Mouse (Mus musculus) B cell, adult 67 days (primary cell): ENCODE results near the gene Gng8. TPM values are rescaled to one million over a fixed set of nuclear protein-coding genes. Genes with fewer than 3 reads are reported as not detected.

Experiments
- total RNA-seq, 2 experiments: library from RNA; stranded (reverse); gene quantifications; 4 replicates each; pipeline ENCODE4 v1.2.4; 2023

The Gng8 gene
- total RNA-seq: not detected

DNA sequence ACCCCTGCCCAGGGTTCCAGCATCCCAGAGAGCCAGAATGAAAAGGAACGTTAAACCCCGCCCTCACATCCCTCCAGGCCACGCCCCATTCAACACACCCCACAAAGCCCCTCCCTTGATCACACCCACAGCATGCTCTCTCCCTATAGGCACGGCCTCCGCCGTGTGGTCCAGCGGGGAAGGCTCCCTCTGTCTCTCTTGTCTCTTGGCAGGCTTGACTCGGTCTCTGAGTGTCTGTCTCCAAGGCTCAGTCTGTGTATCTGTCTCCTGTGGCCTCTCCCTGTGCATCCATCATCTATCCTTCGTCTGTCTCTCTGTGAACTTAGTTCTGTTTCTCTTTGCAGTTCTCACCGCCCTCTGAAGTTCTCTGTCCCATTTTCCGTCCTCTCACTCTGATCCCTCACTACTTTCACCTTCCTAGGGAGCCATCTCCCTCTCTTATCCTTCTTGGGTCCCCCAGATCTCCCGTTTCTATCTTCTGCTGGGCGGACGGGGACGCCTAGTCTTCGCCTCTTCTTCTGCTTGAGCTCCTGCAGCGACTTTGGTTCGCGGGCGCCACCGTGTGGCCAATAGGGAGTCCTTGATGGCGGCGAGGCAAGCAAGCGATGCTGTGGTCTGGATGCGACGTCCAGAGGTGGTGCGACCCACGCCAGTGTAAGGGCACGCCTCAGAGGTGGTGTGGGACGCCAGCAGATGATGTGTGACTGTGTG is at the start of gene Gng8:
TSS of gene Gng8 (plus strand) at position 146 of the 711 bp plus-strand sequence.

DNA sequence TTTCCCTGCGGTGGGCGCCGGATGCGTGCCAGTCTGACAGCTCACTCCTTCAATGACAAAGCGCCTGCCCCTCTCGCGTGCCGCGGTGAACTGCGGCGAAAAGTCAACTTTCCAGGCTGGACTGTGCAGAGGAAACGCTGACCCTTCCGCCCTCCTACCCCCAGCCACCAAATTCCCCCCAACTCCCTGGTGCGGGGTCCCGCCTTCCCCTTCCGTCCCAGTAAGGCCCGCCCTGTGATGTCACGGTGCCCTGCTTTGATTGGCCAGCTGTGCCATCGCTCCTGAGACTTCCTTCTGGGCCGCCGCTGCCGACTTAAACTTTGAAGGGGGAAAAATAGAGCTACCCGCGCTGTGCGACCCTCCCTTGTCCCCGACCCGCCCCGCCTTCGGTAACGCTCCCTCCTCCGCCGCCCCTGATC is 48.9 kb upstream of the Gng8 start, which contains the start of gene Prkd2:
TSS of gene Prkd2 (plus strand) at position 258 of the 419 bp plus-strand sequence.

DNA sequence AGATGAGACGGTGACA is 16.5 kb upstream of the Gng8 start, which contains the start of gene Dact3:
TSS of gene Dact3 (plus strand) at position 8 of the 16 bp plus-strand sequence.

DNA sequence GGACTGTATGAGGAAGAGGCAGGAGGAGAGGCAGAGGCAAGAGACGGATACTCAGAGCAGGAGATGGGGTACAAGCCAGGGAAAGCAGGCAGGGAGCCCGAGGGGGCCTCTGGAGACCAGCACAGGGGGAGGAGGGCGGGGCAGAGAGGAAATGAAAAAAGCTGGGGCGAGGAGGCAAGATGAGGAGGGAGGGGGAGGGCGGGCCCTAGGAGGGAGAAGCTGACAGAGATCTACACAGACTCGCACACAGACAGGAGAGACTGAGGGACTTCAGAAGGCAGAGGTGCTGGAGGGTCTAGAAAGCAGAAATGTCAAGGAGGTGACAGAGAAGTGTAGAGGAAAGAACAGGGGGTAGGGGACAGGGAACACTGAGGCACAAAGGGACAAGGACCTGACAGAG is 14.7 kb downstream of the Gng8 start, which contains the start of gene Ptgir:
TSS of gene Ptgir (plus strand) at position 210 of the 400 bp plus-strand sequence.

GRCm38 (mm10) chr7:16924037-16924834 is 32.6 kb downstream of the Gng8 start, which contains the start of gene Calm3:
Calm3 (minus strand) TSS chr7:16924114.

GRCm38 (mm10) chr7:16944061-16944807 is 52.6 kb downstream of the Gng8 start, which contains the start of gene Pnmal2:
Pnmal2 (plus strand) TSS chr7:16944682.

Other genes with a start within 250 kb of the Gng8 start
- gene Ceacam15, start 216.1 kb upstream of the Gng8 start, total RNA-seq: not detected
- gene Ceacam9, start 169.9 kb upstream of the Gng8 start, total RNA-seq: not detected
- gene Ap2s1, start 153.4 kb upstream of the Gng8 start, total RNA-seq: 10 to 100 TPM; 72.7 to 84.2 TPM
- 100 to 1,000 TPM; 185 to 202 TPM for gene Slc1a5, start 110.4 kb upstream of the Gng8 start, total RNA-seq
- gene Strn4, start 75.9 kb upstream of the Gng8 start, total RNA-seq: 100 to 1,000 TPM; 139 to 176 TPM
- 10 to 100 TPM; 26.3 to 29.3 TPM for gene Fkrp, start 75.1 kb upstream of the Gng8 start, total RNA-seq
- 100 to 1,000 TPM; 277 to 288 TPM for gene Prkd2, start 48.9 kb upstream of the Gng8 start, total RNA-seq
- under 1 TPM; 0.23 to 0.59 TPM for gene Dact3, start 16.5 kb upstream of the Gng8 start, total RNA-seq
- not detected for gene Ptgir, start 14.7 kb downstream of the Gng8 start, total RNA-seq
- gene Calm3, start 32.3 kb downstream of the Gng8 start, total RNA-seq: 100 to 1,000 TPM; 125 to 130 TPM
- gene Pnmal2, start 52.9 kb downstream of the Gng8 start, total RNA-seq: not detected
- gene Pnmal1, start 67.9 kb downstream of the Gng8 start, total RNA-seq: not detected
- under 1 TPM; 0.18 to 0.29 TPM for gene Gm42372, start 91.3 kb downstream of the Gng8 start, total RNA-seq
- not detected for gene Ccdc8, start 100.9 kb downstream of the Gng8 start, total RNA-seq
- 100 to 1,000 TPM; 164 to 166 TPM for gene Ppp5c, start 136.1 kb downstream of the Gng8 start, total RNA-seq
- 1 to 10 TPM; 1.9 to 2.0 TPM for gene Hif3a, start 170.6 kb downstream of the Gng8 start, total RNA-seq
- under 1 TPM in 1 of 2 experiments, not detected in 1; 0.12 TPM for gene Psg16, start 182.3 kb downstream of the Gng8 start, total RNA-seq